Mouse (Mus musculus) embryonic fibroblast, embryonic 13.5 days (primary cell): Measurements from ENCODE around the gene Skiv2l.

Source experiments
- CTCF ChIP-seq: IDR thresholded peaks from 2 replicates; pipeline ENCODE4 v1.5.1; 2011; ENCODE audit warnings: mild to moderate bottlenecking, control low read depth, low read length, moderate library complexity, borderline replicate concordance; ENCODE audit not compliant: insufficient read depth
- POLR2A ChIP-seq: IDR thresholded peaks from 2 replicates; pipeline ENCODE4 v1.6.1; 2011; ENCODE audit warnings: low read depth, mild to moderate bottlenecking, control low read depth, low read length, moderate library complexity

DNA sequence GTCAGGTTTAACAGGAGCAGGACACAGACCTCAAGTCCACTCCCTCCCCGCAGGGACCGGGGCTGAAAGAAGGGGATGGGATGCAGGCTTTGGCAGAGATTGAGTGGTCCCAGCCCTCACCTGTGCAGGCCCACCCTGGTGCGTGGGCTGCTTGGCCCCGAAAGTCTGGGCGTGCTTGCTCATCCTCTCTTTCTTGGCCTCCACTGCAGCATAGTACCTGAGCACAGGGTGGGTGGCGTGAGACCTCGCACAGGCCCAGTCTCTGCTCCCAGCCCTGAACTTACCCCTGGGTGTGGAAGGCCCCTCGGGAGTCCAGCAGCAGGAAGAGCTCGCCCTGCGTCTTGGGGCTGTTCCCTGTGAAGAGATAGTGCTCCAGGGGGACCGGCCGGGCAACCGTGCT, 5.1 kb downstream of the Skiv2l start:
- no peak for TF ChIP-seq CTCF
- TF ChIP-seq POLR2A, result no peak
